ENCODE assay signal across 7 mouse cellular contexts in the genomic region with DNA sequence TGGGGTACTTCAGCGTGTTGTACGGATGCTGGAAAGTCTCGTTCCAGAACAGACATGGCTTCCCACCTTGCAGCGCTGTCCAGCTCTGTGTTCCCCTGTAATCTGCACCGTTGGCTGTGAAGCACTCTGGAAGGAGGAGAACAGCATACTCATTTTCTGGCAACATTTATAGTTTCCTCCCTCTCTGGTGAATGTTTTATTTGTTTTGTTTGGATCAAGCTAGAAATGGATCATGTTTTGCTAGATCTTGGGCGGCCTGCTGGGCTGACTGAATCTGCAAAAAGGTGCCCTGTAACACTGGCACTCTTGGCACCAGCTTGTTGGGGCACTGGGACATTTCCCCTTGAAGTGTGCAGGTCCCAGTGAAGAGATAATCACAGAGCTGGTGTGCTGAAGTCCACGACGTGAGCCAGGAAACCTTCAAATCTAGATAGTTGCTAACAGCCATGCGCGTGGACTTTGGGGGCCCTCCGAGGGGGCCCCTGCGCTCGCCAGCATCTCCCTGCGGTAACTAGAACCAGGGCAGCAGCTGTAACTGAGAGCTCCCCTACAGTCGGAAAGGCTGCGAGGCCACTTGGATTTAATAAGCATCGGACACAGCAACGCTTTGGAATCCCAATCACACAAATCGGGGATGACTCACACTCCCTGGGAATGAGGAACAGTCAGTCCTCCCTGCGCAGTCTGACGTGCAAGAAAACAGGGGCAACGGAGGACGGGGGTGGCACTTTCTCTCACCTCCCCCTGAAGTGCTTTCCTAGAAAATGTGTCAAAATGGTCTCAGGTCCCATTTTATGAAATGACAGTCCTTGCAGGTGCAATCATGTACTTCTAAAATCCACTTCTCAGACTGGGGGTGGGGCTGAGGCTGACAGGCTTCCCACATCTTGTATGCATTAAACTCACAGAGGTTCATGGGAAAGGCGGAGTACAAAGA. TPM values are rescaled to one million over a fixed set of nuclear protein-coding genes. Genes with fewer than 3 reads are reported as not detected.
A peak's percentile ranks its signal among the peaks of the same experiment; 100 is the strongest.
DNase-seq lines count a peak whose midpoint lies in the region; ATAC-seq lines count a peak whose summit lies in the region.

No protein-coding gene starts in this region.

- 51% methylated on average over 24 of the region's 24 CpGs for WGBS in heart, embryonic 10.5 days
- 63% methylated on average over 24 of the region's 24 CpGs for WGBS in limb, embryonic 10.5 days

- peaks cover 22% of the 10 kb centered on the region for H3K36me3 ChIP-seq in heart, embryonic 10.5 days
- H3K36me3 ChIP-seq in limb, embryonic 10.5 days, result peaks cover 17% of the 10 kb centered on the region

- peaks cover 52% of the 10 kb centered on the region for H3K4me1 ChIP-seq in heart, embryonic 10.5 days
- H3K4me1 ChIP-seq in limb, embryonic 10.5 days, result peaks cover 41% of the 10 kb centered on the region

- H3K4me3 ChIP-seq in heart, embryonic 10.5 days, result peak overlapping the region; percentile 15; the same call in 1 of the 2 replicates
- H3K4me3 ChIP-seq in limb, embryonic 10.5 days, result peak overlapping the region; percentile 14

- DNase-seq in adrenal gland, adult 8-10 months, result peak; percentile 50
- peak; percentile 94 for DNase-seq in fibroblast of lung, adult 2 months (ENCODE audit: low read depth)
- DNase-seq in heart, embryonic 10.5 days (ENCODE audit: low spot score), result no peak
- DNase-seq in kidney, adult 8-10 months, result peak; percentile 46 to 47
- no peak for DNase-seq in limb, embryonic 10.5 days (ENCODE audit: low spot score)
- DNase-seq in right cerebral cortex, postnatal 10 days (ENCODE audit: low spot score in 2 of 2), result peak; percentile 57 to 63

- H3K27ac ChIP-seq in heart, embryonic 10.5 days, result peak overlapping the region; percentile 70
- H3K27ac ChIP-seq in limb, embryonic 10.5 days, result peak overlapping the region; percentile 74

- ATAC-seq in megakaryocyte, adult 5-6 weeks (ENCODE audit: poor library complexity, severe bottlenecking), result no peak

- no peaks in the 10 kb centered on the region for H3K27me3 ChIP-seq in heart, embryonic 10.5 days (ENCODE audit: insufficient read depth, poor library complexity, severe bottlenecking)
- H3K27me3 ChIP-seq in limb, embryonic 10.5 days (ENCODE audit: low read depth, poor library complexity, severe bottlenecking), result no peaks in the 10 kb centered on the region

- H3K9me3 ChIP-seq in heart, embryonic 10.5 days, result no peaks in the 10 kb centered on the region
- H3K9me3 ChIP-seq in limb, embryonic 10.5 days (replicated peaks), result no peaks in the 10 kb centered on the region

RNA-seq across cellular contexts. Expression of gene Kremen1, which starts 17.3 kb away (rescaled TPM):
- 10 to 100 TPM; 20.9 to 30.7 (median 26.3) TPM for total RNA-seq in adrenal gland, adult 8-10 months (2022)
- polyA plus RNA-seq in heart, embryonic 10.5 days (2016; fragmentation: Nextera tagmentation; extraction: Ambion mirVana), result 18.3 and 34.4 TPM in 2 replicates
- polyA plus RNA-seq in limb, embryonic 10.5 days (2016; fragmentation: Nextera tagmentation; extraction: Ambion mirVana), result 16.8 and 17.8 TPM in 2 replicates
- total RNA-seq in megakaryocyte, adult 5-6 weeks (2015), result 4.2 and 5.4 TPM in 2 replicates
- total RNA-seq in megakaryocyte, adult 5-6 weeks (2017), result 4.2 and 5.4 TPM in 2 replicates

Comparison
In these comparisons a context has a peak if more than half of its experiments do, and no peak if none do; other contexts are left out.
1. DNase-seq: peak in adrenal gland, adult 8-10 months (single experiment), fibroblast of lung, adult 2 months (single experiment), kidney, adult 8-10 months (2 of 2) and right cerebral cortex, postnatal 10 days (2 of 2); none in heart, embryonic 10.5 days (single experiment) and limb, embryonic 10.5 days (single experiment).